Mouse (Mus musculus) Patski (cell line): Measurements from ENCODE around the gene Shroom3. TPM values are rescaled to one million over a fixed set of nuclear protein-coding genes. Genes with fewer than 3 reads are reported as not detected.

Experiments
- ATAC-seq: fragments of 100-300 bp; one replicate; pipeline ENCODE4 v1.8.0; 2021
- CTCF ChIA-PET: fragments of 350-600 bp; sonication (Branson Sonifier 250); formaldehyde crosslinking; loops from one replicate; lab custom pipeline; 2022; ENCODE audit warnings: inconsistent platforms; lab: Charles Lee
- POLR2A ChIA-PET: fragments of 350-600 bp; sonication (Branson Sonifier 250); formaldehyde crosslinking; loops from one replicate; lab custom pipeline; 2022; ENCODE audit warnings: antibody characterized with exemption, inconsistent platforms; lab: Charles Lee
- DNase-seq: peaks from one replicate; pipeline ENCODE4 v3.0.0-alpha.2; 2011; ENCODE audit warnings: low read depth, low spot score
- H3K27me3 ChIP-seq: fragments of 371-371 bp; one replicate; pipeline ENCODE4 v1.5.1; 2021
- CTCF ChIP-seq: fragments of 100-300 bp; IDR thresholded peaks from one replicate; pipeline ENCODE4 v1.5.1; 2021
- in situ Hi-C: fragments of 300-500 bp; cut with MboI; formaldehyde crosslinking; loops from 3 replicates; pipeline ENCODE4 v1.11.1; 2018; ENCODE audit warnings: low pct_unique_long_range_greater_than_20kb, mixed read lengths
- polyA plus RNA-seq: library from polyadenylated mRNA; unstranded; gene quantifications from one replicate; pipeline ENCODE4 v1.2.3, GENCODE M21; 2021

The Shroom3 gene
- polyA plus RNA-seq, 1 experiment from 2014 or later, result 206 TPM

GRCm38 (mm10) chr5:92729221-92729620 is 46.0 kb downstream of the Shroom3 start:
- in situ Hi-C loops, result loop anchor here (5.0 kb wide), 2 partner anchors 47 to 223 kb away; partner anchors contain the start of gene Shroom3
- DNase-seq (no peak), ATAC-seq (no peak)
- no peak for TF ChIP-seq CTCF
- CTCF ChIA-PET, result interaction anchor here (1.1 to 4.8 kb wide), 35 partner anchors 9 to 594 kb away, joined by 3 to 51 read pairs (median 7); partner anchors contain the start of gene Shroom3
- POLR2A ChIA-PET, result interaction anchor here (1.3 to 3.0 kb wide), 5 partner anchors 16 to 127 kb away, joined by 3 to 9 read pairs (median 7); no protein-coding TSS in a partner anchor
- no peaks in the 10 kb centered on the region for H3K27me3 ChIP-seq

- TF ChIP-seq CTCF, result no peak
- POLR2A ChIA-PET, result interaction anchor here (0.6 kb wide), 2 partner anchors 75 to 358 kb away, joined by 3 to 4 read pairs; no protein-coding TSS in a partner anchor
- no peak for DNase-seq
- no peaks in the 10 kb centered on the region for H3K27me3 ChIP-seq
- in situ Hi-C loops, result no loop called here
- ATAC-seq, result no peak
- CTCF ChIA-PET, result interaction anchor here (0.9 to 2.6 kb wide), 3 partner anchors 10 to 20 kb away, joined by 3 to 11 read pairs (median 4); no protein-coding TSS in a partner anchor
These were observed 58.6 kb downstream of the Shroom3 start for GRCm38 (mm10) chr5:92741802-92742201.

GRCm38 (mm10) chr5:92742701-92743100 is 59.5 kb downstream of the Shroom3 start:
- POLR2A ChIA-PET, result no interaction called here

DNA sequence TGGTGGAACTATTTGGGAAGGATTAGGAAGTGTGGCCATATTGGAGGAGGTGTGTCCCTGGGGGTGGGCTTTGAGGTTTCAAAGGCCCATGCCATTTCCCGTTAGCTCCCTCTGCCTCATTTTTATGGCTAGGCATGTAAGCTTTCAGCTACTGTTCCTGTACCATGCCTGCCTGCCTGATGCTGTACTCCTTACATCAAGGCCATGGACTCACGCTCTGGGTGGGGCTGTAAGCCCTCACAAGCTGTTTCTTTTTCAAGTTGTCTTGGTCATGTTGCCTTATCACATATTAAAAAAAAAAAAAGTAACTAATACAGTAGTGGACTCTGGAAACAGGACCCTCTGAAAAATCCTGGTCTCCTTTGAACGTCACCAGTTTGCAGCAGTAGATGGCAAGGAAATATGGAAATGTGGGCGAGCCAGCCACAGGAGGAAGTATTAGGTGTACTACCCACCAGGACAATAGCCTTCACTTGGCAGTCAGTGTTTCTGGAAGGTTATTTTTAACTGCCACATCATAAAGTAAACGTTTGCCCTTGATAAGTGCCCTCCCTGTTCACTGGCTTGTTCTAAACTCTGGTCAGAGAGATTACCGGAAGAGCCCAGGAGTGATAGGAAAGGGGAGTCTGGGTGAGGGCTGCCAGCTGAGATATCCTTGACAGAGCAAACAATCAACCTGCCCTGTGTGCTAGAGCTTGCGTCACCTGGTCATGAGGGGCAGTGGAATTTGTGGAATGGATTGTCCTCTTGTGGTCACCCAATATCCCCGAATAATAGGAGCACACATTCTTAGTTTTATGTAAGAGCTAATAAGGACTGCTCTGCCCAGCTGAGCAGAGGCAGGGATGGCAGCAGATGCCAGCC is 62.4 kb downstream of the Shroom3 start:
- POLR2A ChIA-PET, result interaction anchor here (0.6 to 1.9 kb wide), 10 partner anchors 17 to 353 kb away, joined by 3 to 9 read pairs (median 4); no protein-coding TSS in a partner anchor
- no peak for TF ChIP-seq CTCF
- DNase-seq (no peak), ATAC-seq (peak; percentile 94)
- in situ Hi-C loops, result no loop called here
- no peaks in the 10 kb centered on the region for H3K27me3 ChIP-seq
- CTCF ChIA-PET, result interaction anchor here (0.8 to 3.8 kb wide), 13 partner anchors 15 to 215 kb away, joined by 3 to 23 read pairs (median 3); no protein-coding TSS in a partner anchor

More at GRCm38 (mm10) chr5:92742701-92743100, 59.5 kb downstream of the Shroom3 start:
- CTCF ChIA-PET, result interaction anchor here (1.1 to 2.6 kb wide), 2 partner anchors 14 to 43 kb away, joined by 3 to 11 read pairs; no protein-coding TSS in a partner anchor
- no peak for TF ChIP-seq CTCF
- H3K27me3 ChIP-seq, result no peaks in the 10 kb centered on the region
- ATAC-seq (no peak), DNase-seq (no peak)
- in situ Hi-C loops, result no loop called here

GRCm38 (mm10) chr5:92751488-92751887 is 68.3 kb downstream of the Shroom3 start:
- no peak for TF ChIP-seq CTCF
- in situ Hi-C loops, result no loop called here
- CTCF ChIA-PET, result interaction anchor here (0.7 to 1.7 kb wide), 9 partner anchors 10 to 139 kb away, joined by 3 to 6 read pairs (median 4); no protein-coding TSS in a partner anchor
- POLR2A ChIA-PET, result interaction anchor here (0.6 to 0.9 kb wide), 3 partner anchors 14 to 209 kb away, joined by 3 to 7 read pairs (median 7); no protein-coding TSS in a partner anchor
- DNase-seq (peak; percentile 89), ATAC-seq (peak; percentile 90)
- H3K27me3 ChIP-seq, result no peaks in the 10 kb centered on the region

DNA sequence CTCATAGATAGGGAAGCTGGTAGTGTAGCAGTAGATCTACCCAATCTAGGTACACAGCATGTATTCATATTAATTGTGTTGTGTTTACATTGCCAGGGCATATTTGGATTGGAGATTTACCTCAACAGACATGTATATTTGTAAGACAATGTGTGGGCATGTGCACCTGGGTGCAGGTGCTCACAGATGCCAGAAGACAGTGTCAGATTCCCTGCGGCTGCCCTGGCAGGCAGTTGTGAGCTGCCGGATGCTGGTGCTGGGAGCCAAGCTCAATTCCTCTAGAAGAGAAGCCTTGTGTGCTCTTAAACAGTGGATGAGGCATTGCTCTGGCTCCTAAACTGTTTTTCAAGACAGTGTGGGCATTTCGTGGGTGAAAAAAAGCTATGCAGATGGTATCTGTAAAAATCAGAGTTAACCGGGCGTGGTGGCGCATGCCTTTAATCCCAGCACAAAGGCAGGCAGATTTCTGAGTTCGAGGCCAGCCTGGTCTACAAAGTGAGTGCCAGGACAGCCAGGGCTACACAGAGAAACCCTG is 72.1 kb downstream of the Shroom3 start:
- ATAC-seq (no peak), DNase-seq (no peak)
- in situ Hi-C loops, result no loop called here
- ChIA-PET POLR2A (no interaction called here), CTCF (interaction anchor here (1.1 kb wide), 1 partner anchor 16 kb away, joined by 3 read pairs; no protein-coding TSS in a partner anchor)
- TF ChIP-seq CTCF, result no peak
- H3K27me3 ChIP-seq, result no peaks in the 10 kb centered on the region

- H3K27me3 ChIP-seq, result no peaks in the 10 kb centered on the region
- in situ Hi-C loops, result no loop called here
- no peak for TF ChIP-seq CTCF
- POLR2A ChIA-PET, result interaction anchor here (0.6 kb wide), 1 partner anchor 9 kb away, joined by 3 read pairs; no protein-coding TSS in a partner anchor
- CTCF ChIA-PET, result interaction anchor here (0.9 kb wide), 1 partner anchor 12 kb away, joined by 3 read pairs; no protein-coding TSS in a partner anchor
- no peak for ATAC-seq
- no peak for DNase-seq
These were observed 76.0 kb downstream of the Shroom3 start for GRCm38 (mm10) chr5:92759156-92759745.

DNA sequence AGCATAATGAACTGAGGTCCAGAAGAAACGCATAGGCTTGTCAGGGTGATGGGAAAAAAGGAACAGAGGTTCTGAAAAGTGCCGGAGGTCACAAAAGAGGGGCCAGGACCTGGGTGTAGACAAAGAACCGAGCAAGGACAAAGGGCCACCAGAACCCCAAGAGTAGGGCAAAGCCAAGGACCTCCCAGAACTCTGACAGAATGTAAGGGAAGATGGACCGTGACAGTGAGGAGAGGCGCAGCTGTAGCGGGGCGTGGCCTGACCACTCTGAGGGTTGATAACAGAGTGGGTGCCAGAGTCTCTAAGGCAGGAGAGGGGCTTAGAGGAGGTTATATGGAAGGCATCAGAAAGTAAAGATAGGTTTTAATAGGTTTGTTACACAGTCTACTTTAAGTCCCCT is 77.3 kb downstream of the Shroom3 start:
- ATAC-seq, result no peak
- no peaks in the 10 kb centered on the region for H3K27me3 ChIP-seq
- TF ChIP-seq CTCF, result no peak
- in situ Hi-C loops, result no loop called here
- POLR2A ChIA-PET, result interaction anchor here (0.6 kb wide), 1 partner anchor 149 kb away, joined by 3 read pairs; no protein-coding TSS in a partner anchor
- CTCF ChIA-PET, result no interaction called here
- no peak for DNase-seq

DNA sequence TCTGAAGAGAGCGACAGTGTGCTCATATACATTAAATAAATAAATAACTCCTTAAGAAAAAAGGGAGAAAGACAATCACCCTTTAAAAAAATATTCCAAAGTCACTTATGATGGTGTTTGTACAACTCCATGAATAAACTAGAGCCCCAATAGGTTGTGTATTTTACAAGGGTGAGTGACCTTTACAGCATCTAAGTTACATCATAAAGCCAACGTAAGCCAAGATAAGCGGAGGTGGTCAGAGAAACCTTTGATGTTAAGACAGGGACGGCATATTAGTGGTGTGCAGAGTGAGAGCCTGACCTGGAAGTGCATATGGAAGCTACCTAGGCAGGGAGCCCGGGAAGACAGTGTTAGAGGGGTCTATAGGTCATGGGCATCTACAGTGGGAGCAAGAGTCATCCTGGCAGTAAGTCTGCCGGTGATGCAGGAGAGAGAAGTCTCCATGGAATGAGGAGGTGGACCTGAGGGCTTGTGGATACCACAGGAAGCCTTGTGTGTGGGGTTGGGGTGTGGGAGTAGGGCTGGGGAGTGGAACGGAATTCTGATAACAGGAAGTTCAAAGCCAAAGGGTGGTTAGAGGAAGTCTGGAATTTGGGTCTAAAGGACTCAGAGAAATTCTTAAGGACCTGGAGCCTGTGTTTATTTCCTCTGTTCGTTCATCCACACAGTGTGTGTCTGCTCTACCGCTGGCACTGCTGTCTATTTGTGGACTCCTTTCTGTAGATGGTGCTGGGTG is 78.5 kb downstream of the Shroom3 start:
- DNase-seq (no peak), ATAC-seq (no peak)
- in situ Hi-C loops, result no loop called here
- ChIA-PET CTCF (interaction anchor here (0.7 to 1.3 kb wide), 3 partner anchors 20 to 187 kb away, joined by 3 read pairs; no protein-coding TSS in a partner anchor), POLR2A (no interaction called here)
- H3K27me3 ChIP-seq, result no peaks in the 10 kb centered on the region
- TF ChIP-seq CTCF, result no peak
